Mouse (Mus musculus) E14TG2a.4 (cell line): Measurements from ENCODE around the gene Pld5.

Source experiments
- CTCF ChIP-seq: conservative IDR thresholded peaks from 2 replicates; pipeline ENCODE4 v1.5.1; 2014; ENCODE audit warnings: low read length
- NANOG ChIP-seq: IDR thresholded peaks from 2 replicates; pipeline ENCODE4 v1.6.1; 2014; ENCODE audit warnings: borderline replicate concordance, low read length, mixed read lengths
- POU5F1 ChIP-seq: IDR thresholded peaks from 2 replicates; pipeline ENCODE4 v1.6.1; 2014; ENCODE audit warnings: low read length, borderline replicate concordance

DNA sequence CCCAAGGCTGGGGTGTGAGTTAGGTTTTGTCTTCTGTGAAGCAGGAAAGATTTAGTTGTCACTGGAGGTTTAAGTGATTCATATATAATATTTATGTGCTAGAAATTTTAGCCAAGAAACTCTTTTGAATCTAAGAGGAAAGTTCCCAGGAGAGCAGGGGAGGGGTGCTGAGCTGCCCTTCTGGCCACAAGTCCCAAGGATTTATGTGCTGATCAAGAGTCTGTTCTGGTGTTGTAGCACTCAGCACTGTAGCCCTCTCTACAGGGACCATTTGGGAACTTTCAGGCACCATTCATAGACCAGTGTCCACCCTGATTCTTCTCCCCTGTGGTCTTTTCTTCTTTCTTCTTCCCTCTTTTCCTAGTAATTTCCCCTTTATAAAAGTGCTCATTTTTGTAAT lies 209.8 kb downstream of the Pld5 start:
- no peak for TF ChIP-seq CTCF
- TF ChIP-seq NANOG: no peak
- no peak for TF ChIP-seq POU5F1
